Mouse (Mus musculus) left cerebral cortex, postnatal 14 days (tissue): ENCODE measurements around the gene Ubl7. TPM values are rescaled to one million over a fixed set of nuclear protein-coding genes. Genes with fewer than 3 reads are reported as not detected.

ENCODE experiments used
- DNase-seq, 2 experiments: peaks; one replicate each; pipeline ENCODE4 v3.0.0; 2021 to 2022; ENCODE audit warnings: low spot score in 2 of 2, mixed read lengths in 1 of 2
- intact Hi-C: fragments of 180-260 bp; cut with DNase I; formaldehyde crosslinking; loops from one replicate; pipeline ENCODE4 v1.15.1; 2025
- total RNA-seq, 2 experiments: library from RNA; stranded (reverse); gene quantifications; 2 replicates each; pipeline ENCODE4 v1.2.3; 2021

The Ubl7 gene
- total RNA-seq, 2 experiments from 2014 or later, result 107 to 112 TPM

GRCm38 (mm10) chr9:57973440-57974066, 62.8 kb downstream of the Ubl7 start:
- DNase-seq, result no peak
- intact Hi-C loops, result no loop called here

GRCm38 (mm10) chr9:57974221-57974620, 63.4 kb downstream of the Ubl7 start:
- DNase-seq, result no peak
- intact Hi-C loops, result no loop called here

GRCm38 (mm10) chr9:57975200-57975821, 64.5 kb downstream of the Ubl7 start:
- DNase-seq, result no peak
- intact Hi-C loops, result no loop called here

GRCm38 (mm10) chr9:57978025-57978424, 67.2 kb downstream of the Ubl7 start:
- DNase-seq, result no peak
- intact Hi-C loops, result no loop called here

- no peak for DNase-seq
- intact Hi-C loops, result no loop called here
Measured at GRCm38 (mm10) chr9:57978858-57979257, 68.1 kb downstream of the Ubl7 start.

Other genes starting within 250 kb of the Ubl7 start
- not detected for gene Cyp1a2, start 227.3 kb upstream of the Ubl7 start, total RNA-seq
- gene Cyp1a1, start 223.1 kb upstream of the Ubl7 start, total RNA-seq, result under 1 TPM; 0.13 to 0.22 TPM
- gene Edc3, start 202.4 kb upstream of the Ubl7 start, total RNA-seq, result 10 to 100 TPM; 15.3 to 15.6 TPM
- gene Clk3, start 145.1 kb upstream of the Ubl7 start, total RNA-seq, result 10 to 100 TPM; 81.3 to 81.8 TPM
- 10 to 100 TPM in 1 of 2 experiments, 1 to 10 TPM in 1; 9.6 to 10.7 TPM for gene Arid3b, start 74.2 kb upstream of the Ubl7 start, total RNA-seq
- 100 to 1,000 TPM; 126 to 148 TPM for gene Sema7a, start 29.1 kb downstream of the Ubl7 start, total RNA-seq
- 1 to 10 TPM; 5.2 to 5.7 TPM for gene Cyp11a1, start 95.4 kb downstream of the Ubl7 start, total RNA-seq
- 10 to 100 TPM in 1 of 2 experiments, 1 to 10 TPM in 1; 7.7 to 10.4 TPM for gene Stra6, start 152.8 kb downstream of the Ubl7 start, total RNA-seq
- gene Ccdc33, start 207.8 kb downstream of the Ubl7 start, total RNA-seq, result 1 to 10 TPM in 1 of 2 experiments, under 1 TPM in 1; 0.42 to 1.3 TPM